Mouse (Mus musculus): ENCODE data around the gene Aamdc. TPM values are rescaled to one million over a fixed set of nuclear protein-coding genes. Genes with fewer than 3 reads are reported as not detected.

The Aamdc gene
- polyA plus RNA-seq, 1 experiment = 28.3 TPM

DNA sequence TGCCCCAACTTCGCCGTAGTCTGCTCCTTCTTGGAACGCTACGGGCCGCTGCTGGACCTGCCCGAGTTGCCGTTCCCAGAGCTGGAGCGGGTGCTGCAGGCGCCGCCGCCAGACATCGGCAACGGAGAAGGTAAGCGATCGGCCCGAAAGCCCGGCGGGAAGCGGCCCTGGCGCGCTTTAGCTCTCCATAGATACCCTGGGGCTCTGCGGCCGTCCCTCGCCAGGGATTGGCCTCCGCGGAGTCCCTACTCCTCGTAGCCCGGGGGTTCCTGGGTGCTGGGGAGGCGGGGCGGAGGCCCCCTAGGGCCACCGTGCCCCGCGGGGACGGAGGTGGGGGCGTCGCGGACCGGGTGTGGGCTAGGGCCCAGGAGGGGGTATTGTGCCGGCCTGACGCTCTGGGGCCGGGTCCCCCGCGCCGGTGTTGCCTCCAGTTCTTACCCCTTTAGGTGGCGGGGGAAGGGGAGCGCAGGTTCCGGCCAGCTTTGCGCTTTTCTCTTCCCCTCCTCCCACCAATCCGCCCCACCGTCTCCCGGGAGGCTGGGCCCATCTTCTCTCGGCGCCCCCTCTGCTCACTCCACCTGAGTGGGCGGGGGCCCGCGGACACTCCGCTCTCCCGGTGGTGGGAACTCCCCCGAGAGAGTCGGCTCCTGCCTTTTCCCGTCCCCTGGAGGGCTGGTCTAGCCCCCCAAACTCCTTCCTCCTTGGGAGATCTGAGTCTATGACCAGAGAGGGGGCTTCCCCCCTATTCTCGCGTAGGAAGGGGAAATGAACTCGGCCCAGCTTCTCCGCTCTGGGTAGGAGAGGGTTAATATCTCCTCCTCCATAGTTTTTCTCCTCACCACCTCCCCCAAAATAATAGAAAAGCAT lies 912 bp upstream of the Aamdc start:
- TF ChIP-seq CTCF (IDR thresholded peaks at IDR 0.05; ENCODE audit: borderline replicate concordance, extremely low read depth, insufficient read depth, insufficient read length) (no peak), POLR2A (IDR thresholded peaks at IDR 0.05; ENCODE audit: borderline replicate concordance, extremely low read depth, insufficient read depth, insufficient read length, poor library complexity, severe bottlenecking) (no peak)
- DNase-seq (ENCODE audit: low read depth) = peak; percentile 65

DNA sequence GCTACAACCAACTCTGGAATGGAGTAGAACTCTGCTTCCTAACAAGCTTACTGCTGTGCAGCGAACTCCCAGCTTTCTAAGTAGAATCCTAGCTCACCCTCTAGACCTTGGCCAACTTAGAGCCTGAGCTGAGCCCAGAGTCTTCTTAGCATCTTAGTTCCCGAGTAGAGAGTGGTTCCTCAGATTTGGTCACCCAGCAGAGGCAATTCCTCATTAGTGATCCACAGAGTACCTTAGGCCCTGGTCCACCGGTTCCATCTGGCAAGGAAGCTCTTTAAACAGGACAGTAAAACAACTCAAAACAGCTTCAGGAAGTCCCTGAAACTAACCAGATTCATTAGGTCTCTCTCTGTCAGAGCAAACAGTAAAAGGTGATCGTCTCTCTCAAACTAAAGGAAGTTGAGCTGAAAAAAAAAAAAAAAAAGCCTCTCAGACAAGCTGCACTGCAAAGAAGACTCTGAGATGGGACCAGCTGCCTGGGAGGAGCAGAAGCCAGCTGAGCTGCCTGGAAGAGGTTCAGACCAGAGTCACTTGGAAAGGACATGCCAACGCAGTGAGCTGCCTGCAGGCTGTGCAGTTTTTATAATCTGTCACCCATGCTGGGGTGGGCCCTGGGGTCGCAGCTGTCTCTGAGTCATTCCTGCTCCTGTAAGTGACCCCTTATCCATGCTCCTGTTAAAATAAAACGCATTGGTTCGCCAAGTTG lies 783 bp downstream of the Aamdc start:
- DNase-seq (ENCODE audit: low read depth) = peak; percentile 68
- TF ChIP-seq CTCF (IDR thresholded peaks at IDR 0.05; ENCODE audit: borderline replicate concordance, extremely low read depth, insufficient read depth, insufficient read length) = no peak
- TF ChIP-seq POLR2A (IDR thresholded peaks at IDR 0.05; ENCODE audit: borderline replicate concordance, extremely low read depth, insufficient read depth, insufficient read length, poor library complexity, severe bottlenecking) = no peak

DNA sequence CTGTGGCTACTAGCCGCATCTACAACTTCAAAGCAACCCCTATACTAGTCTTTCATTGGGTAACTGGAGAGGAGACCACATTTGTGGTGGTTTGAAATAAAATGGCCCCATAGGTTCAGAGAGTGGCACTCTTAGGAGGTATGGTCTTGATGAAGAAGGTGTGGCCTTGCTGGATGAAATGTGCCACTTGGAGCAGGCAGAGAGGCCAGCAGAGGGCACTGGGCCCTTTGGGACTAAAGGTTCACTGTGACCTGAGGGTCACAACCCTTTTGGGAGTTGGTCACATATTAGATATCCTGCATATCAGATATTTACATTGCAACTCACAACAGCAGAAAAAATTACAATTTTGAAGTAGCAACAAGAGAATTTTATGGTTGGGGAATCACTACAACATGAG lies 8.9 kb downstream of the Aamdc start:
- TF ChIP-seq POLR2A (IDR thresholded peaks at IDR 0.05; ENCODE audit: borderline replicate concordance, extremely low read depth, insufficient read depth, insufficient read length, poor library complexity, severe bottlenecking) = no peak
- no peak for TF ChIP-seq CTCF (IDR thresholded peaks at IDR 0.05; ENCODE audit: borderline replicate concordance, extremely low read depth, insufficient read depth, insufficient read length)
- DNase-seq (ENCODE audit: low read depth) = no peak

DNA sequence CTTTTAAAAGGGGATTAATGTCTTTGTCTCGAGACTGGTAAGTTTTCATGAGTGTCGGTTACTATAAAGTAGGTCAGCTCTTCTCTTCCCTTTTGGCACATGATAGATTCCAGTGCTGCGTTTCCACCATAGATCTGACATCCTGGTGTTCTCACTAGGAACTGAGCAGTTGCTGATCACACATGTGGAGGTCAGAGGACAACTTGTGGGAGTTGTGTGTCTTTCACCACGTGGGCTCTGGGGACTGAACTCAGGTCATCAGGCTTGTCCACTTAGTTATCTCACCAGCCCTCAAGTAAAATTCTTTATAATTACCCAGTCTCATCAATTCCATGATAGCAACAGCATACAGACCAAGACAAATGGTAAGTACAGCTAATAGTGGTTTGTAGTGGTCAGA lies 9.9 kb downstream of the Aamdc start:
- TF ChIP-seq CTCF (IDR thresholded peaks at IDR 0.05; ENCODE audit: borderline replicate concordance, extremely low read depth, insufficient read depth, insufficient read length) (no peak), POLR2A (IDR thresholded peaks at IDR 0.05; ENCODE audit: borderline replicate concordance, extremely low read depth, insufficient read depth, insufficient read length, poor library complexity, severe bottlenecking) (no peak)
- no peak for DNase-seq (ENCODE audit: low read depth)

DNA sequence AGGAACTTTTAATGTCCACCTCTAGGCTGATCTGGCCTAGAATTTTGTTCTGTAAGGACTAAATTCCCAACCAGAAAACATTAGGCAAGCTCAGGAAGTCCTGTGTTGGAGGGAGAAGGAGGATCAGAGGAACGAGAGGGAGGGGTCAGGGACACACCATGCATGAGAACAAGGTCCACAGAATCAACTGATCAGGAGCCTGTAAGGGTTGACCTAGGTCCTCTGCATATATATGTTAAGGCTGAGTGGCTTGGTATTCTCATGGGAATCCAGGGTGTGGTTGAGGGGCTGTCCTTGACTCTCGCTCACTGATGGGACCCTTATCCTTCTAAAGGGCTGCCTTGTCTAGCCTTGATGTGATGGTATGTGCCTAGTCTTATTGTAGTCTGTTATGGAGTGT lies 15.7 kb downstream of the Aamdc start:
- TF ChIP-seq CTCF (IDR thresholded peaks at IDR 0.05; ENCODE audit: borderline replicate concordance, extremely low read depth, insufficient read depth, insufficient read length) = no peak
- TF ChIP-seq POLR2A (IDR thresholded peaks at IDR 0.05; ENCODE audit: borderline replicate concordance, extremely low read depth, insufficient read depth, insufficient read length, poor library complexity, severe bottlenecking) = no peak
- no peak for DNase-seq (ENCODE audit: low read depth)

DNA sequence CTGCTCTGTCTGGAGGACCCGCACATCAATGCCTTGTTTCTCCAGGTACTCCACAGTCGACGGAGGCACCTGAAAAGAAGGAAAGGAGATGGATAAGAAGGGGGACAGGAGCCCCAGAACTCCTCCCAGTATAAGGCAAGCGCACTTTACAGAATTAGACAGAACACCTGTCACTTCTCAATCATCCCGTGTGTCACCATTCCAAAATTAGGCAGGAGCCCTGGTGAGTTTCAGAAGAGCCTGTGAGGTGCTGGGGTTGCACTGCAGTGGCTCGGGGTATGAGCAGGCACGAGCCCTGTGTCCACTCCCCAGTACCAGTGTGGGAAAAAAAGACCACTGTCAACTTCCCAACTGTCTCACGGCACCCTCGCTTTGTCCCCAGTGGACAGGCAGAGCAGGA lies 28.6 kb downstream of the Aamdc start:
- DNase-seq (ENCODE audit: low read depth) = no peak
- no peak for TF ChIP-seq POLR2A (IDR thresholded peaks at IDR 0.05; ENCODE audit: borderline replicate concordance, extremely low read depth, insufficient read depth, insufficient read length, poor library complexity, severe bottlenecking)
- no peak for TF ChIP-seq CTCF (IDR thresholded peaks at IDR 0.05; ENCODE audit: borderline replicate concordance, extremely low read depth, insufficient read depth, insufficient read length)

DNA sequence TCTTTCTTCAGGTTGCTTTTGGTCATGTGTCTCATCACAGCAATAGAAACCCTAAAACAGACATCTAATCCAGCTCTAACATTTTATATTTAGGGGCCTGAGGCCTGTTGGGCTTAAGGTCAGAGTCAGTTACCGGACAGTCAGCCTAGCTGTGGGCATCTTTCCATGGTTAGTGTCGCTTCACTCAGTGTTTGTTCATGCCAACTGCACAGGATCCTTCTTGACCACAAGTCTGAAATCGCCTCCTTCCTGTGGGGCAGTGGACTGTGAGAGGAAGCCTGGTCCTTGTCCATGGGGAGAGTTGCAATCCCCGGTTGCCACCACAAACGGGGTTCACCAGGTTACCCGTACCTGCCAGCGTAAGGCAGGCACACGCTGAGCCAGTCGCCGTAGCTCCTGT lies 30.0 kb downstream of the Aamdc start:
- TF ChIP-seq CTCF (IDR thresholded peaks at IDR 0.05; ENCODE audit: borderline replicate concordance, extremely low read depth, insufficient read depth, insufficient read length) (no peak), POLR2A (IDR thresholded peaks at IDR 0.05; ENCODE audit: borderline replicate concordance, extremely low read depth, insufficient read depth, insufficient read length, poor library complexity, severe bottlenecking) (no peak)
- no peak for DNase-seq (ENCODE audit: low read depth)

DNA sequence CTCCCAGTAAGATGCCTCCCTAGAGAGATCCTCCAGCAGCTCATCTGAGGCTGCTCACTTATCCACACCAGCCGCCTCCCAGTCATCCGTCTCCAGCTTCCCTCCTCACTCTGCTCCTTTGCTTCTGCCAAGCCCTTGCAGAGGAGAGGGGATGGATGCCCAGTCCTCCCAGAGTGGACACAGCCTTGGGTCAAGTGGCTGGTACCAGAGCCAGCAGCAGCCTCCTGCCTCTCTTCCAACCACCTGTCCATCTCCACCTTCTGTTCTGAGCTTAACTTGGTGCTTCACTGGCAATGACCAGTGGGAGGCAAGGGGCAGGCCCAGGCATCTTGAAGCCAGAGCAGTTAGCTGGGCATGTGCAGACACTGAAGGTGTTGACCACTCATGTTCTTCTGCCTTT lies 32.8 kb downstream of the Aamdc start:
- TF ChIP-seq POLR2A (IDR thresholded peaks at IDR 0.05; ENCODE audit: borderline replicate concordance, extremely low read depth, insufficient read depth, insufficient read length, poor library complexity, severe bottlenecking) (no peak), CTCF (IDR thresholded peaks at IDR 0.05; ENCODE audit: borderline replicate concordance, extremely low read depth, insufficient read depth, insufficient read length) (no peak)
- no peak for DNase-seq (ENCODE audit: low read depth)

DNA sequence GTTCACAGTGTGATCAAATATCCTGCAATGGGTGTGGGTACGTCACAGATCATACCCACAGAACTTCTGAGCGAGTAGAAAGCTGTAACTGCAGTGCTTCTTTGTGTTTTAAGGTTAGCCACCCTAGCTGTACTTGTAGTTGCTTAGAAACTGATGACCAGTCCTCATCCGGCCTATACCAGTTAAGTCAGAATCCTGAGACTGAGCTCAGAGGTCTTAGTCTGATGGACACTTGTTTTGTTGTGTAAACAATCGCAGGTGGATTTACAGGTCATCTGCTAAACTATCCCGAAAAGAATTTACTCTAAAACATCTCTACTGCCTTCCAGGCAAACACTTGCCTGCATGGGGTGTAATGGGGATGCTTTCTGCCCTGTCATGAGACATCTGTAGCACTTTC lies 42.7 kb downstream of the Aamdc start:
- no peak for TF ChIP-seq POLR2A (IDR thresholded peaks at IDR 0.05; ENCODE audit: borderline replicate concordance, extremely low read depth, insufficient read depth, insufficient read length, poor library complexity, severe bottlenecking)
- TF ChIP-seq CTCF (IDR thresholded peaks at IDR 0.05; ENCODE audit: borderline replicate concordance, extremely low read depth, insufficient read depth, insufficient read length) = no peak
- DNase-seq (ENCODE audit: low read depth) = no peak

DNA sequence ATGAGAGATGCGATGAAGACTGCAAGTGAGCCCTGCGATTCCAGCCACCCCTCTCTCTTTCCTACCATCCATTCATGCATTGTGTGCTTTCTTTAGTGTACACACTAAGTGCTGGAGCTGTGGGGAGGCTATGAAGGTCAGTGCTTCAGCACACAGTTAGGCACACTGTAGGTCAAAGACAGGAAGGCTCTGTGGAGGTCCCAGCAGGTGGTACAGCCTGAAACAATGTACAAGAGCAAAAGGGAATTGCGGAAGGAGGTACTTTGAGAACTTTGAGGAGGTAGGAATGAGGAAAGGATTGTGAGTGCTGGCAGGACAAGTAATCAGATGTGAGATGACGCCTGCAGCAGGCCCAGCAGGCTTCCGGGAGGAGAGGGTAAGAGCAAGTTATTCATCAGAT lies 43.8 kb downstream of the Aamdc start:
- TF ChIP-seq POLR2A (IDR thresholded peaks at IDR 0.05; ENCODE audit: borderline replicate concordance, extremely low read depth, insufficient read depth, insufficient read length, poor library complexity, severe bottlenecking) (no peak), CTCF (IDR thresholded peaks at IDR 0.05; ENCODE audit: borderline replicate concordance, extremely low read depth, insufficient read depth, insufficient read length) (no peak)
- DNase-seq (ENCODE audit: low read depth) = no peak

DNA sequence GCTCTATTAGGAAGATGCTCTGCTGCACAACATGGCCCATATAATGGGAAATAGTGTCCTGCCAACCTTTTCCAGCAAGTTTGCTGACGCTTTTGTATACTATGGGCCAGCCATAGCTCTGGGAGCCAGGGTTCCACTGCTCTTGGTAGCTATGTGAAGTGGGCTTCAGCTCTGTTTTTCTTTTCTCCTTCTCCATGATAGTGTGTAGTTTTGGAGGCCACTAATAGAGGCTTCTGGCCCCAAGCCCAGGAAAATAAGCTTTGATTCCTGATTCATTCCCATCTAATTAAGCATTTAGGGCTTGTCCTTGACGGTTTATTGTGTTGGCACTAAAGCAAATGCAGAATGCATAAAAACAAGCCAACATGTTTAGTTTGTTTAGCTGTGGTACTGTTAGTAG lies 59.4 kb downstream of the Aamdc start:
- peak; percentile 89 for DNase-seq (ENCODE audit: low read depth)
- TF ChIP-seq POLR2A (IDR thresholded peaks at IDR 0.05; ENCODE audit: borderline replicate concordance, extremely low read depth, insufficient read depth, insufficient read length, poor library complexity, severe bottlenecking) (no peak), CTCF (IDR thresholded peaks at IDR 0.05; ENCODE audit: borderline replicate concordance, extremely low read depth, insufficient read depth, insufficient read length) (no peak)
